Mouse (Mus musculus) cerebellum, adult 2 months (tissue): ENCODE measurements around the gene Cfap221. TPM values are rescaled to one million over a fixed set of nuclear protein-coding genes. Genes with fewer than 3 reads are reported as not detected.

ENCODE experiments used
- DNase-seq, 2 experiments: peaks; one replicate each; pipeline ENCODE4 v3.0.0; 2021
- H3K27ac ChIP-seq: fragments of 200-500 bp; 2 replicates; pipeline ENCODE4 v1.5.1; 2012; ENCODE audit warnings: low read length, control low read depth, inconsistent platforms; ENCODE audit not compliant: insufficient read depth
- H3K27me3 ChIP-seq: fragments of 200-500 bp; 2 replicates; pipeline ENCODE4 v1.6.1; 2012; ENCODE audit warnings: inconsistent platforms, mild to moderate bottlenecking, low read length, moderate library complexity; ENCODE audit not compliant: control insufficient read depth, insufficient read depth
- H3K4me1 ChIP-seq: fragments of 200-500 bp; 2 replicates; pipeline ENCODE4 v1.6.1; 2011; ENCODE audit warnings: low read length; ENCODE audit not compliant: control insufficient read depth, insufficient read depth
- H3K4me3 ChIP-seq: fragments of 200-500 bp; replicated peaks from 2 replicates; pipeline ENCODE3; 2011; ENCODE audit warnings: mild to moderate bottlenecking, low read depth, low read length, control low read depth; ENCODE audit not compliant: insufficient read depth
- CTCF ChIP-seq: fragments of 200-500 bp; IDR thresholded peaks from 2 replicates; pipeline ENCODE4 v1.5.1; 2011; ENCODE audit warnings: low read depth, mild to moderate bottlenecking, control low read depth, low read length, moderate library complexity, borderline replicate concordance; ENCODE audit not compliant: insufficient read depth
- POLR2A ChIP-seq: fragments of 200-500 bp; IDR thresholded peaks from 2 replicates; pipeline ENCODE4 v1.6.1; 2011; ENCODE audit warnings: low read length, control low read depth, borderline replicate concordance; ENCODE audit not compliant: insufficient read depth
- WGBS: fragments of 180-500 bp; shearing (Covaris S2); methylation state at CpG from one replicate; pipeline ENCODE4 v1.1.7; 2018; 5-methylcytosine and 5-hydroxymethylcytosine counted together
- polyA plus RNA-seq: library from polyadenylated mRNA; depleted of rRNA; stranded (reverse); fragments of >200 nt; gene quantifications from 2 replicates; pipeline ENCODE4 v1.2.3, GENCODE M21; 2012

Gene Cfap221
- polyA plus RNA-seq, 1 experiment: 0.08 TPM

GRCm38 (mm10) chr1:120018900-120019299 is 21.9 kb upstream of the Cfap221 start:
- no peak for DNase-seq
- Histone ChIP-seq H3K4me1 (peaks cover 5% of the 10 kb centered on the region), H3K27ac (no peak overlapping the region), H3K4me3 (no peak overlapping the region), H3K27me3 (no peaks in the 10 kb centered on the region)
- TF ChIP-seq POLR2A (no peak), CTCF (no peak)
- WGBS: 73% methylated on average over 3 of the region's 3 CpGs

- no peak overlapping the region for H3K27ac ChIP-seq
- no peak for TF ChIP-seq CTCF
- no peak for TF ChIP-seq POLR2A
- WGBS: 91% methylated on average over 2 of the region's 2 CpGs
Measured at GRCm38 (mm10) chr1:120016240-120016639, 19.2 kb upstream of the Cfap221 start.

GRCm38 (mm10) chr1:120013111-120013510 is 16.1 kb upstream of the Cfap221 start:
- DNase-seq: peak; percentile 46 to 67
- H3K27ac ChIP-seq: no peak overlapping the region
- no peak for TF ChIP-seq POLR2A
- TF ChIP-seq CTCF: peak; percentile 61

More at GRCm38 (mm10) chr1:120016240-120016639, 19.2 kb upstream of the Cfap221 start:
- Histone ChIP-seq H3K4me3 (no peak overlapping the region), H3K27me3 (no peaks in the 10 kb centered on the region), H3K4me1 (no peaks in the 10 kb centered on the region)
- DNase-seq: no peak

GRCm38 (mm10) chr1:120012638-120013037 is 15.6 kb upstream of the Cfap221 start:
- no peak for DNase-seq
- Histone ChIP-seq H3K27ac (no peak overlapping the region), H3K4me3 (no peak overlapping the region), H3K4me1 (no peaks in the 10 kb centered on the region), H3K27me3 (0 out of 2 replicates have a peak, but pooled peaks cover 1% of the 10 kb centered on the region)
- no peak for TF ChIP-seq CTCF
- no peak for TF ChIP-seq POLR2A
- WGBS: 53% methylated on average over 12 of the region's 12 CpGs

More at GRCm38 (mm10) chr1:120013111-120013510, 16.1 kb upstream of the Cfap221 start:
- H3K27me3 ChIP-seq: 0 out of 2 replicates have a peak, but pooled peaks cover 1% of the 10 kb centered on the region
- no peaks in the 10 kb centered on the region for H3K4me1 ChIP-seq
- no peak overlapping the region for H3K4me3 ChIP-seq

- H3K27me3 ChIP-seq: peaks cover 1% of the 10 kb centered on the region; the same call in 1 of the 2 replicates
- H3K27ac ChIP-seq: no peak overlapping the region
- DNase-seq: no peak
- H3K4me3 ChIP-seq: no peak overlapping the region
- WGBS: 28% methylated on average over 11 of the region's 11 CpGs
- H3K4me1 ChIP-seq: no peaks in the 10 kb centered on the region
- no peak for TF ChIP-seq CTCF
Measured at GRCm38 (mm10) chr1:120007851-120008588, 11.0 kb upstream of the Cfap221 start.

- 6% methylated on average over 38 of the region's 39 CpGs for WGBS
- H3K27me3 ChIP-seq: peaks cover 1% of the 10 kb centered on the region; the same call in 1 of the 2 replicates
- H3K4me3 ChIP-seq: no peak within 1 kb of the TSS
- DNase-seq: no peak
- TF ChIP-seq POLR2A (no peak), CTCF (no peak)
- no peak within 1 kb of the TSS for H3K27ac ChIP-seq
- H3K4me1 ChIP-seq: no peaks in the 10 kb centered on the region
Measured at GRCm38 (mm10) chr1:120006844-120007790, 10.1 kb upstream of the Cfap221 start, which contains the start of gene Sctr. Sctr (plus strand) TSS chr1:120006894.

- H3K4me3 ChIP-seq: no peak overlapping the region
- WGBS: 46% methylated on average over 5 of the region's 5 CpGs
Measured at GRCm38 (mm10) chr1:119997644-119998043, 610 bp upstream of the Cfap221 start.

More at GRCm38 (mm10) chr1:119997644-119998043, 610 bp upstream of the Cfap221 start:
- TF ChIP-seq CTCF (no peak), POLR2A (no peak)
- no peak for DNase-seq
- no peaks in the 10 kb centered on the region for H3K4me1 ChIP-seq
- no peaks in the 10 kb centered on the region for H3K27me3 ChIP-seq
- H3K27ac ChIP-seq: no peak overlapping the region
